Mouse (Mus musculus): ENCODE data around the gene Por. TPM values are rescaled to one million over a fixed set of nuclear protein-coding genes. Genes with fewer than 3 reads are reported as not detected.

Por gene
- 32.4 and 37.4 TPM in 2 replicates for polyA plus RNA-seq (2014; fragmentation: Nextera tagmentation; extraction: Ambion mirVana)

DNA sequence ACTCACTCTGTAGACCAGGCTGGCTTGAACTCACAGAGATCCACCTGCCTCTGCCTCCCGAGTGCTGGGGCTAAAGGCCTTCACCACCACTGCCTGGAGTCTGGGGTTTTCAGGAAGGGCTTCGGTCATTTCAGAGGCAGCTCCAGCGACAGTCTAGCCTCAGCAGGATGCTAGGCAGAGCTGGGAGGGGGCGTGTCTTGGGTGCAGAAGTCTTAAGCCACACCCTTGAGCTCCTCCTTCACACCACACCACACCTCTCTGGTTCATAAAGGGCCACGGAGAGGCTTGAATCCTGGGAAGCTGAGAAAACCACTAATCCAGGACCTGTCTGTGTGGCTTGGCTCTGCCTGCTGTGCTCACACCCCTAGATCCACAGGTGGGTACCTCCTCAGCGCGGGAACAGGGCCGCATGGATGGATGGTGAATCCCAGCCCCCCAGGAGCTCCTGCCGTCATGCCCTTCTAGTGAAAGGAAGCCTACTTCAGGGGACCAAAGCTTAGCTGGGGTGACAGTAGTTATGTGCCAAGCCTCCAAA is at the start of gene Por:
Gene Por, plus strand, starts transcription at position 293 of the 535 bp plus-strand sequence.
- no peak within 1 kb of the TSS for H3K4me3 ChIP-seq (ENCODE audit: low read depth, low read length)
- H3K36me3 ChIP-seq (ENCODE audit: control insufficient read depth, insufficient read depth, low read length), result no peaks in the 10 kb centered on the region
- no peak within 1 kb of the TSS for H3K4me2 ChIP-seq
- no peaks in the 10 kb centered on the region; the same call in 1 of the 2 replicates for H3K9me3 ChIP-seq (replicated peaks; ENCODE audit: control insufficient read depth, low read length)
- no peaks in the 10 kb centered on the region for H3K4me1 ChIP-seq (ENCODE audit: control insufficient read depth, insufficient read depth, low read length)
- no peak for ATAC-seq (replicated peaks; ENCODE audit: insufficient number of reproducible peaks, low FRiP score, low TSS enrichment)
- 24% methylated on average over 9 of the region's 9 CpGs for WGBS (ENCODE audit: insufficient replicate concordance)
- no peak within 1 kb of the TSS for H3K27ac ChIP-seq (ENCODE audit: low read depth, low read length)
- no peak within 1 kb of the TSS for H3K9ac ChIP-seq (ENCODE audit: low read depth, low read length)
- H3K27me3 ChIP-seq (ENCODE audit: control insufficient read depth, insufficient read depth, low read length), result no peaks in the 10 kb centered on the region

DNA sequence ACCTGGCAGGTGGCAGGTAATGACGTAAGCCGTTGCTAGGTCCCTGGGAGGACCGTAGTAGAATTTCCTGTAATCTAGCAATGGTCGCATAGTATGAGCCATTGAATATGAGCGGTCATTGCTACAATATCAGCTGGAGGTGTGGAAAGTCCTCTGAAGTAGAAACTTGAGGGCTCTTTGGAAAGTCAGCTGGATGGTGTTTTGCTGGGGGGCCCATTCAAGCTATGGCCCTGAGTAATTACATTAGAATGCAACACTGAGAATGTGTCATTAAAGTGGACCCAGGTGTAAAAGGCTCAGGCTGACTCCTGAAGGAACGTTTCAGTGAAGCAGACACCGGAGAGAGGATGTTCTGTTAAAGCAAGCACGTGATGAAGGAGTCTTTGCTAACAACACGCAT is 49.3 kb upstream of the Por start:
- H3K9ac ChIP-seq (ENCODE audit: low read depth, low read length), result no peak overlapping the region
- 84% methylated on average over 9 of the region's 9 CpGs for WGBS (ENCODE audit: insufficient replicate concordance)
- no peaks in the 10 kb centered on the region for H3K27me3 ChIP-seq (ENCODE audit: control insufficient read depth, insufficient read depth, low read length)
- no peak overlapping the region for H3K27ac ChIP-seq (ENCODE audit: low read depth, low read length)
- no peaks in the 10 kb centered on the region for H3K36me3 ChIP-seq (ENCODE audit: control insufficient read depth, insufficient read depth, low read length)
- H3K9me3 ChIP-seq (replicated peaks; ENCODE audit: control insufficient read depth, low read length), result no peaks in the 10 kb centered on the region
- no peak overlapping the region for H3K4me3 ChIP-seq (ENCODE audit: low read depth, low read length)
- H3K4me1 ChIP-seq (ENCODE audit: control insufficient read depth, insufficient read depth, low read length), result no peaks in the 10 kb centered on the region
- no peak for ATAC-seq (replicated peaks; ENCODE audit: insufficient number of reproducible peaks, low FRiP score, low TSS enrichment)
- H3K4me2 ChIP-seq, result no peak overlapping the region

DNA sequence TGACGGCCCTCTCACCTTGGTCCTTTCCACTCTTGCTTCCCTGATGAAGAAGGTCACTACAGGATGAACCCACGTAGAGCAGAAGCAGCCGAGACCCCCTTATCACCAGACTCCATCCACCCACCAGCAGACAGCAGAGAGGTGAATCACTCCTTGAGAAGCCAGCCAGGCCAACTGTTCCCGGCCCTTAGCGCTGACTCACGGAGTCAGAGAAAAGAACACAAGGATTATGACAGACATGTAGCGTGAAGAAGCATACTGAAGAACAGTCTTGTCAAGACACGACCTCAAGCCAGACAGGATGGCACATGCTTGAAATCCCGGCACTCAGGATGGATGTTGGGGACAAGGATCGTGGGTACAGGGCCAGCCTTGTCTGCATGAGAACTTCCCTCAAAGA is 48.1 kb upstream of the Por start:
- H3K27ac ChIP-seq (ENCODE audit: low read depth, low read length), result no peak overlapping the region
- 67% methylated on average over 10 of the region's 10 CpGs for WGBS (ENCODE audit: insufficient replicate concordance)
- H3K4me3 ChIP-seq (ENCODE audit: low read depth, low read length), result no peak overlapping the region
- H3K4me1 ChIP-seq (ENCODE audit: control insufficient read depth, insufficient read depth, low read length), result no peaks in the 10 kb centered on the region
- H3K4me2 ChIP-seq, result no peak overlapping the region
- H3K27me3 ChIP-seq (ENCODE audit: control insufficient read depth, insufficient read depth, low read length), result no peaks in the 10 kb centered on the region
- H3K36me3 ChIP-seq (ENCODE audit: control insufficient read depth, insufficient read depth, low read length), result no peaks in the 10 kb centered on the region
- no peak overlapping the region for H3K9ac ChIP-seq (ENCODE audit: low read depth, low read length)
- no peaks in the 10 kb centered on the region for H3K9me3 ChIP-seq (replicated peaks; ENCODE audit: control insufficient read depth, low read length)
- no peak for ATAC-seq (replicated peaks; ENCODE audit: insufficient number of reproducible peaks, low FRiP score, low TSS enrichment)

DNA sequence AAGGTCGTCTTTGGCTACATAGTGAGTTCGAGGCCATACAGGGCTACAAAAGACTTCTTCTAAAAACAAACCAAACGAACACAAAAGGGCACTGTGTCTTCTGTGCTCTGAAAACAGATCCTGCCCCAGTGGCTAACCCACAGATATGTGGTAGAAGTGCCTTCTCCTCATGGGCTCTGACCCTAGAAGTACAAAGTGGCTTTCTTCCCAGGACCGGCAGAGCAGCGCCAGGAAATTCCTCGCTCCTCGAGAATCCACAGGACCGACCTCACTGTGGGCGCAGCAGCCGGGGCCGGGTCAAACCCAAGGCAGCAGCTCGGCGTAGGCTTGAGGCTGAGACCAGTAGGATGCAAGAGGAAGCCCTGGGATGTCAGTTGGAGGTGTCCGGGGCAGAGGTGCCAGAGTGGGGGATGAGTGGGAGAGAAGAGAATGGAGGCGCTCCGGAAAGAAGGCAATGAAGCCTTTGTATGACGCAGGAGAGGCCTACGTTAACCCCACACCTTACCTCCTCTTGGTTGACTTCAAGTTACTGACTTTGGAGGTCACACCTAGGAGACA is 46.7 kb upstream of the Por start:
- H3K9me3 ChIP-seq (replicated peaks; ENCODE audit: control insufficient read depth, low read length), result no peaks in the 10 kb centered on the region
- H3K27me3 ChIP-seq (ENCODE audit: control insufficient read depth, insufficient read depth, low read length), result no peaks in the 10 kb centered on the region
- H3K9ac ChIP-seq (ENCODE audit: low read depth, low read length), result no peak overlapping the region
- H3K4me1 ChIP-seq (ENCODE audit: control insufficient read depth, insufficient read depth, low read length), result no peaks in the 10 kb centered on the region
- no peak overlapping the region for H3K27ac ChIP-seq (ENCODE audit: low read depth, low read length)
- ATAC-seq (replicated peaks; ENCODE audit: insufficient number of reproducible peaks, low FRiP score, low TSS enrichment), result no peak
- 83% methylated on average over 18 of the region's 18 CpGs for WGBS (ENCODE audit: insufficient replicate concordance)
- no peak overlapping the region for H3K4me3 ChIP-seq (ENCODE audit: low read depth, low read length)
- H3K4me2 ChIP-seq, result no peak overlapping the region
- no peaks in the 10 kb centered on the region for H3K36me3 ChIP-seq (ENCODE audit: control insufficient read depth, insufficient read depth, low read length)

DNA sequence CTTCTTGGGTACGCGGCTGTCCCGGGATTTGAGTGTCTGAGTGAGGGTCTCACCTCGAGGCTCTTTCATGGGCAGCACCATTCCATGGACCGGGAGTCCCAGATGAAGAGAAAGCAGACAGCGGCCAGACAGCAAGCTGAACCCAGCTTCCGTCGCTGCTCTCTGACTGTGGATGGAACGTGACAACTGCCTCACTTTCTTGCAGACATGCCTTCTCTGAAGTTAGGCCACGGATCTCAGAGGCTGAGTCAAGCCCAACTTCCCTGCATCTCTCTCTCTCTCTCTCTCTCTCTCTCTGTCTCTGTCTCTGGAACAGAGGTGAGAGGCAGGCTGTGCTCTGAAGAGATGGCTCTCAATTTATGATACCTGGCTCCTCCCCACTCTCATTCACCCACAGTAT is 40.9 kb upstream of the Por start:
- ATAC-seq (replicated peaks; ENCODE audit: insufficient number of reproducible peaks, low FRiP score, low TSS enrichment), result no peak
- Histone ChIP-seq H3K27ac (ENCODE audit: low read depth, low read length) (no peak overlapping the region), H3K4me3 (ENCODE audit: low read depth, low read length) (no peak overlapping the region), H3K4me2 (no peak overlapping the region), H3K36me3 (ENCODE audit: control insufficient read depth, insufficient read depth, low read length) (no peaks in the 10 kb centered on the region), H3K9me3 (replicated peaks; ENCODE audit: control insufficient read depth, low read length) (no peaks in the 10 kb centered on the region), H3K4me1 (ENCODE audit: control insufficient read depth, insufficient read depth, low read length) (peaks cover 5% of the 10 kb centered on the region; the same call in 1 of the 2 replicates), H3K27me3 (ENCODE audit: control insufficient read depth, insufficient read depth, low read length) (no peaks in the 10 kb centered on the region), H3K9ac (ENCODE audit: low read depth, low read length) (no peak overlapping the region)
- WGBS (ENCODE audit: insufficient replicate concordance), result 46% methylated on average over 10 of the region's 10 CpGs

DNA sequence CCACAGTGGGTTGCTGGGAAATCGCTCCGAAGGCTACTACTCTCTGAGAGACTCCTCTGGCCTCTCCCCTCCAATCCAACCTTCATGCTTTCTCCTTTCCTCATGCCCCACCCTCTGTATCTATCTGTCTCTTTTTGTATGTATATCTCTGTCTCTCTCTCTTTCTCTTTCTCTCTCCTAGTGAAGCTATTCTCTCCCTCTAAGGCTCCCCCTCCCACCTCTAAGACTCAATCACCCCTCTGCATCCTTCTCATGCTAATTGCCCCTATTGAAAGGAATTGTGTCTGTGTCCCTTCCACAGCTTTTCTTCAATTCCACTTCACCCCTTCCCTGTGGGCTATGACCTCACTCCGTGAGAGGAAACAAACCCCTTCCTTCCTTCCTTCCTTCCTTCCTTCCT is 40.4 kb upstream of the Por start:
- Histone ChIP-seq H3K36me3 (ENCODE audit: control insufficient read depth, insufficient read depth, low read length) (no peaks in the 10 kb centered on the region), H3K27ac (ENCODE audit: low read depth, low read length) (no peak overlapping the region), H3K4me2 (no peak overlapping the region), H3K4me1 (ENCODE audit: control insufficient read depth, insufficient read depth, low read length) (peaks cover 5% of the 10 kb centered on the region; the same call in 1 of the 2 replicates), H3K9me3 (replicated peaks; ENCODE audit: control insufficient read depth, low read length) (no peaks in the 10 kb centered on the region), H3K9ac (ENCODE audit: low read depth, low read length) (no peak overlapping the region), H3K27me3 (ENCODE audit: control insufficient read depth, insufficient read depth, low read length) (no peaks in the 10 kb centered on the region), H3K4me3 (ENCODE audit: low read depth, low read length) (no peak overlapping the region)
- 73% methylated on average over 3 of the region's 3 CpGs for WGBS (ENCODE audit: insufficient replicate concordance)
- ATAC-seq (replicated peaks; ENCODE audit: insufficient number of reproducible peaks, low FRiP score, low TSS enrichment), result no peak

DNA sequence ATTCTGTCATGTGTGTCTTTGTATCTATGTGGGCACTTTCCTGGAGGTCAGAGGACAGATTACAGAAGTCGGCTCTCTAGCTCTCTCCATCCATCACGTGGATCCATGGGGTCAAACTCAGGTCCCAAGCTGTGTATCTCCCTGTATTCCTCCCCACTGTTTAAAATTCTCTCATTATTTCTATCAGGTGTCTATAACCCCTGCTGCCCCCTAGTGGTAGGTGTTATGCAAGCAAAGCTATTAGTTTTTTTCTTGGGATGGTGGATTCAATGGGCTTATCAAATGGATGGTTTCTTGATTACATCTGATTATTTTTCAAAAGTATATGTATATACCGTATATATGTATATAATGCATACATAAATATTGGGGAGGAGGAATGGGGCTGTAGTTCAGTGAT is 39.2 kb upstream of the Por start:
- Histone ChIP-seq H3K4me2 (no peak overlapping the region), H3K4me1 (ENCODE audit: control insufficient read depth, insufficient read depth, low read length) (peaks cover 5% of the 10 kb centered on the region; the same call in 1 of the 2 replicates), H3K9ac (ENCODE audit: low read depth, low read length) (no peak overlapping the region), H3K27me3 (ENCODE audit: control insufficient read depth, insufficient read depth, low read length) (no peaks in the 10 kb centered on the region), H3K9me3 (replicated peaks; ENCODE audit: control insufficient read depth, low read length) (no peaks in the 10 kb centered on the region), H3K4me3 (ENCODE audit: low read depth, low read length) (no peak overlapping the region), H3K27ac (ENCODE audit: low read depth, low read length) (no peak overlapping the region), H3K36me3 (ENCODE audit: control insufficient read depth, insufficient read depth, low read length) (0 out of 2 replicates have a peak, but pooled peaks cover under 1% of the 10 kb centered on the region)
- 22% methylated on average over 3 of the region's 3 CpGs for WGBS (ENCODE audit: insufficient replicate concordance)
- ATAC-seq (replicated peaks; ENCODE audit: insufficient number of reproducible peaks, low FRiP score, low TSS enrichment), result no peak

DNA sequence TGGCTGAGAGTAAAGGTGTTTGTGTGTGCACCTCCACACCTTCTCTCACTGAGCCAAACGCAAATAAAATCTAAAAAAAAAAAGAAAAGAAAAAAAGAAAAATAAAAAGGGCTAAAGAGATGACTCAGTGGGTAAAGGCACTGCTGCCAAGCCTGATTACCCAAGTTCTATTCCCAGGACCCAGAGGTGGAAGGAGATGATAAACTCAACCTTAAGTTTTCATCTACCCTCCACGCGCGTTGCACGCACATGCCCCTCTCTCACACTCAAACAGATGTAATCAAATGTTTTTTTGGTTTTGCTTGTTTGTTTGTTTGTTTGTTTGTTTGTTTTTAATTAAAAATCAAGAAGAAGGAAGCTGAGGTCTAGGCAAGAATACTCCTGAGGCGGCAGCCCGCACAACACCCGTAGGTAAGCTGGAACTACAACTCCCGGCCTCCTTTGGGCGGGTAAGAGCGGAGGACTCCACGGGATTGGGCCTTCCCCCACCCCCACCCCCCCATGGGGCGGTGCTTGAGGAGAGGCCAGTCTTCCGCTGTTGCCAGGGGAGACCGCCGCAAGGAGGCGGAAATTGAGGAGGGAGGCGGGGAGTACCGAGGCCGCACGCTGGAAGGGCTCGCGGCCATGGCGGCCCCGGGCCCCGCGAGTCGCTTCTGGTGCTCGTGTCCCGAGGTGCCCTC is 37.6 kb upstream of the Por start, which contains the start of gene Rhbdd2:
Gene Rhbdd2, plus strand, starts transcription at position 502 of the 680 bp plus-strand sequence.
- H3K4me1 ChIP-seq (ENCODE audit: control insufficient read depth, insufficient read depth, low read length), result peaks cover 5% of the 10 kb centered on the region; the same call in 1 of the 2 replicates
- H3K4me3 ChIP-seq (ENCODE audit: low read depth, low read length), result peak within 1 kb of the TSS; percentile 78
- H3K27ac ChIP-seq (ENCODE audit: low read depth, low read length), result peak within 1 kb of the TSS; percentile 75
- no peaks in the 10 kb centered on the region for H3K27me3 ChIP-seq (ENCODE audit: control insufficient read depth, insufficient read depth, low read length)
- WGBS (ENCODE audit: insufficient replicate concordance), result 14% methylated on average over 30 of the region's 30 CpGs
- H3K9ac ChIP-seq (ENCODE audit: low read depth, low read length), result peak within 1 kb of the TSS; percentile 78
- peaks cover 8% of the 10 kb centered on the region for H3K36me3 ChIP-seq (ENCODE audit: control insufficient read depth, insufficient read depth, low read length)
- ATAC-seq (replicated peaks; ENCODE audit: insufficient number of reproducible peaks, low FRiP score, low TSS enrichment), result peak; percentile 98
- peak within 1 kb of the TSS; percentile 77 for H3K4me2 ChIP-seq
- H3K9me3 ChIP-seq (replicated peaks; ENCODE audit: control insufficient read depth, low read length), result no peaks in the 10 kb centered on the region

Measured in heart, embryonic 11.5 days (tissue).